In the genomic region with DNA sequence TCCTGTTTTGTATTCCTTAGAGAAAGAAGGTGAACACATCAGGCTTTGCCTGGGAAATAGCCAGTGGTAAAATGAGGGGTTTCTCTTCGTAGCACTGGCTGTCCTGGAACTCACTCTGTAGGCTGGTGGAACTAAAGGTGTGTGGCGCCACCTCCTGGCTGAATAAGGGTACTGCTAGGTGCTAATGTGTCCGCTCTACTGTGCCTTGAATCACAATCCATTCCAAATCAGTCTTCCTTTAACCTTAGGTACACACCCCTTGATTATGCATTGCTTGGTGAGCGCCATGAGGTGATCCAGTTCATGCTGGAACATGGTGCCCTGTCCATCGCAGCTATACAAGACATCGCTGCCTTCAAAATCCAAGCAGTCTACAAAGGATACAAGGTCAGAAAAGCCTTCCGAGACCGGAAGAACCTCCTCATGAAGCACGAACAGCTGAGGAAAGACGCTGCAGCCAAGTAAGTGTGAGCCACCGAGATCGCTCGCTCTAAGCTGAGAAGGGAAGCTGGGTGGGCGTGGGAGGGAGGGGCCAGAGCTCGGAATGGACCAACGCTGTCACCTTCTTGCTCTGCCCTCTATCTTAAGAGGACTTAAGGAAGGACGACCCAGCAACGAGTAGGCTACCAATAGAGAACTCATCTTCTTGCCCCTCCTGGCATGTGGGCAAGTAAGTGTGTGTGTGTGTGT, we compare ENCODE assay signal across 8 mouse cellular contexts.
DNase-seq lines count a peak whose midpoint lies in the region; ATAC-seq lines count a peak whose summit lies in the region.

No protein-coding gene starts in this region.

- ATAC-seq in inflammation-experienced regulatory T-cells, adult 6 months: peak; percentile 38
- ATAC-seq in midbrain, embryonic 12.5 days (ENCODE audit: low FRiP score, low read depth): peak; percentile 47; the same call in 1 of the 2 replicates

- WGBS in limb, embryonic 10.5 days: 40% methylated on average over 18 of the region's 18 CpGs
- WGBS in midbrain, embryonic 12.5 days: 49% methylated on average over 18 of the region's 18 CpGs

- H3K4me1 ChIP-seq in limb, embryonic 10.5 days: 0 out of 2 replicates have a peak, but pooled peaks cover 5% of the 10 kb centered on the region
- peaks cover 3% of the 10 kb centered on the region; the same call in 1 of the 2 replicates for H3K4me1 ChIP-seq in midbrain, embryonic 12.5 days

- no peaks in the 10 kb centered on the region for H3K9me3 ChIP-seq in limb, embryonic 10.5 days (replicated peaks)
- H3K9me3 ChIP-seq in midbrain, embryonic 12.5 days: no peaks in the 10 kb centered on the region

- H3K36me3 ChIP-seq in limb, embryonic 10.5 days: no peaks in the 10 kb centered on the region
- H3K36me3 ChIP-seq in midbrain, embryonic 12.5 days: no peaks in the 10 kb centered on the region

- H3K4me2 ChIP-seq in midbrain, embryonic 12.5 days (replicated peaks): no peak overlapping the region

- no peak overlapping the region for H3K9ac ChIP-seq in midbrain, embryonic 12.5 days (replicated peaks)

- H3K27me3 ChIP-seq in limb, embryonic 10.5 days (ENCODE audit: low read depth, poor library complexity, severe bottlenecking): no peaks in the 10 kb centered on the region
- H3K27me3 ChIP-seq in midbrain, embryonic 12.5 days: no peaks in the 10 kb centered on the region

- peak; percentile 53 for DNase-seq in gastrocnemius, adult 18-20 months (ENCODE audit: low spot score)
- DNase-seq in gastrocnemius, postnatal 25 days: no peak
- DNase-seq in cerebellum, postnatal 10 days: peak; percentile 73 to 77
- peak; percentile 58 for DNase-seq in gastrocnemius, postnatal 10 days
- DNase-seq in limb, embryonic 10.5 days (ENCODE audit: low spot score): peak; percentile 79
- DNase-seq in spleen, postnatal 10 days (ENCODE audit: low spot score in 2 of 2): peak; percentile 55 to 78

- H3K27ac ChIP-seq in limb, embryonic 10.5 days: no peak overlapping the region
- no peak overlapping the region for H3K27ac ChIP-seq in midbrain, embryonic 12.5 days (replicated peaks)

- H3K4me3 ChIP-seq in limb, embryonic 10.5 days: peak overlapping the region; percentile 21
- H3K4me3 ChIP-seq in midbrain, embryonic 12.5 days: no peak overlapping the region
